Mouse (Mus musculus): Measurements from ENCODE around the gene Dyrk2.

Dyrk2 gene

DNA sequence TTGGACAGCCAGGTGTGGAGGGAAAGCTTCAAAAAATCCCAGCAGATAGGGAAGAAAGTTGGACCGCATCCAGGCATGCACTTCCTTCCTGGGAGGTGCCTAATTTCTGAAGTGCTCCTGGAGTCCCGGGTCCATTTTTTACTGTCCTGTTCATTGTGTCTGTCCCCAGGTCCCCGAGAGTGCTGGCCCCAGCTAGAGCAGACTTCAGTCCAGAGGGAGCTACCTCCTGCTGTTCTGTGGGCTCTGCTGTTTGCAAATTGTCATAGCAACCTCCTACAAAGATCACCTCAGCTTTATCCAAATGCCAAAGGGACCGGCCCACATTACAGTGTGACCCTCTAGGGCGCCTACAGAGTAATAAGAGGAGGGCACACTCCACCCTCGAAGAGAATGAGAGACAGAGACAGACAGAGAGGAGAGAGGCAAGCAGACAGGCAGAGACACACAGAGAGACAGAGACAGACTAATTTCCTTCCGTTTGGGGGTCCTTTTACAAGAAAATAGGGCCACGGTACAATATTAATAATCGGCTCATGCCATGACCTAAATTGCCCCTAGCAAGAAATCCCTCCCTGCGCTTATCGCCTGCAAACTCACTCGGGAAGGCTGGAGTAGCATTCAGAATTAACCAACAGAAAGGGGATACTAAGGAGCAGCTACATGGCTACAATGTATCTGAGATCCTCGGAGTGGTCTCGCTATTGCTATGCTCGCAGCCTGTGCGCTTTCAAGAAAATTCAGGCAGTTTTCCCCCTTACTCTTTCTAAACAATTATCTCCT is at the start of gene Dyrk2:
Gene Dyrk2, minus strand, starts transcription at position 9 of the 780 bp plus-strand sequence.
- in situ Hi-C loops (cut with MseI, MboI): no loop called here

DNA sequence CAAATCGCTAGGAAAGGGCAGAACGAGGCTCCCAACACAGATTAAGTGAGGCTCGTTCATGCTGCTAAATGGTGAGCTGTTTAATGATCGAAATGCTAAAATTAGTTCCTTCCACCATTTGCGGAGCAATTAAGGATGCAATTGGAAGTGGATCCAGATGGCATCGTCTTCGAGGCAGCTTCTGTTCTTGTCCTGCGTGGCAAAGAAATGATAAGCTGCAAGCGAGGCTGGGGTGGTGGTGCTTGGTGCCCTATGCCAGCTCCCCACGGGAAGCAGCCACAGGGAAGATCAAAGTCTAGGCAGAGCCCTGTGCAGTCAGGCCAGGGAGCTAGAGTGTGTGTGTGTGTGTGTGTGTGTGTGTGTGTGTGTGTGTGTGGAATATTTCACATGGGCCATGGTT is 32.6 kb upstream of the Dyrk2 start:
- in situ Hi-C loops (cut with MseI, MboI): no loop called here

DNA sequence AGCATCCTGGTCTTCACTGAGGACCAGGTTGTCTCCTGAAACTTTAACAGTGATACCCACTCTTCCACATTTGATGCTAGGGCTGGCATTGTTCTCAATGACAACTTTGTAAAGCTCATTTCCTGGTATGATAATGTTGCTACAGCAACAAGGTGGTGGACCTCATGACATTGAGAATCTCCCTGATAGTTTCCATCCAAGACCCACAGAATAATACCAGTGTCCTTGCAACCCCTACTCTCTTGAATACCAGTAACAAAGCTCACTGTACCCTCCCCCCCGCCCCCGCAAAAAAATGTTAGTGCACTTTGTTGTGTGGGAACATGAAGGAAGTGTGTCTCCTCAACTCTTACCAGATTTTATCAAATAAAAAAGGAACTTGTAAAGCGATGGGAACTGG is 23.6 kb upstream of the Dyrk2 start:
- in situ Hi-C loops (cut with MseI, MboI): no loop called here

DNA sequence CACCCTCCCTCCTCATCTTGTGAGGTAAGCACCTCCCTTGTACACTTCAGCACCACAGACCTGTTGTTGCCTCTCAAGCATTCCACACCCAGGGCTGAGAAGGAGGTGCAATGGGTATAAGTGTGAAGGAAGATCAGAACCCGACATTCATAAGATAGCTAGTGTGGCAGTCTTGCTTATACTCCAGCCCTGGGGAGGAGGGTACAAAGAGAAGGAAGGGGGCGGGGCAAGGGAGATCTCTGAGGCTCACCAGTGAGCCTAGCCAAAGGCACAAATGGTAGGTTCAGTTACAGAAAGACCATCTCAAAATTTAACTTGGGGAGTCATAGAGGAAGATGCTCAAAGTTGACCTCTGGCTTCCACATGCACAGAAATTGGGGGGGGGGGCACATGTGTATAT is 14.1 kb upstream of the Dyrk2 start:
- in situ Hi-C loops (cut with MseI, MboI): no loop called here

- in situ Hi-C loops (cut with MseI, MboI): no loop called here
Measured at GRCm38 (mm10) chr10:118883317-118883716, 13.3 kb upstream of the Dyrk2 start.

DNA sequence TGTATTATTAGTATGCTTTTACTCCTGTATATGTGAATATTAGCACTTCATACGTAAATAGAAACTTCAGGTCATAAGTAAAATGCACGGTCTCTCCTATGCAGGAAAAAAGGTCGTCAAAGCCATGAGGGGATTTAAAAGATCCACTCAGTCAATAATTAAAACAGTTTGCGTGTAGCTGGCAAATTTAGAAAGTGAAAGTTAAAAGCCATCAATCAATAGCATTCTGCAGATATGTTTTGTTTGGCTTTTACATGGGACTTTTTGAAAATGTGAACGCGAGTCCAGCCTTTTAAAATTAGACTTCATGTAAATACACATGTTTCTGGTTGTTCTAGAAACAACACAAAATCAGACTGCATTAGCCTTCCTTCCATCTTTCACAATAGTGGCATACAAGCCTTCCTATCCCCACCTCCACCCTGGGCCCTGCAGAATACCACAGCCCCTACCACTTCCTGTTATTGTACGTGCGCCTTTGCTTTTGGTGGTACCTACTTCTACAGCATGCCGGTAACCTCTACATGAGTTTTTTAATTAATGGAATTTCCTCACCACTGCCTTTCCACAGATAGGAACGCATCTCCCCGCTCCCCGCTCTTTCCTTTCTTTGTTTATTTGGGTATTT is 12.4 kb upstream of the Dyrk2 start:
- in situ Hi-C loops (cut with MseI, MboI): no loop called here

- in situ Hi-C loops (cut with MseI, MboI): no loop called here
Measured at GRCm38 (mm10) chr10:118880776-118881175, 10.8 kb upstream of the Dyrk2 start.

- in situ Hi-C loops (cut with MseI, MboI): no loop called here
Measured at GRCm38 (mm10) chr10:118872196-118872595, 2.2 kb upstream of the Dyrk2 start.

DNA sequence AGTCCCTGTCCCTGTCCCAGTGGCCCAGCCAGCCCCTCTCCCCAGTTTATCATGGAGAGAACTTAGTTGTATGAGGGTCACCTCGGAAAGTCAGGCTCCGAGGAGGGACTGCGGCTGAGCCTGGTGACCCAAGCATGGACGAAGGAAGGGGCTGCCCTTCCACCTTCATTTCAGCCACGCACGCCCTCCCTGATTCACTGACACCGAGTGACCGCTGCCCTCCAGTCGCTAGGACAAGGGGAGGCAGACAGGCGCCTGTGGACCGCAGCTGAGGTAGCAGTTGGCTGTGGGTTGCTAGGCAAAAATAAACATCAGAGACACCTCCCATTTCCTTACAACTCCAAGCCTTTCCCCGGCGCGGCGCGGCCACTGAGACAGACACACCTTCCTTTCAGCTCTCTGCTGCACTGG is 413 bp downstream of the Dyrk2 start:
- in situ Hi-C loops (cut with MseI, MboI): no loop called here

- in situ Hi-C loops (cut with MseI, MboI): no loop called here
Measured at GRCm38 (mm10) chr10:118868601-118869590, 1.1 kb downstream of the Dyrk2 start.

- in situ Hi-C loops (cut with MseI, MboI): no loop called here
Measured at GRCm38 (mm10) chr10:118867896-118868600, 2.0 kb downstream of the Dyrk2 start.

- in situ Hi-C loops (cut with MseI, MboI): no loop called here
Measured at GRCm38 (mm10) chr10:118867304-118867895, 2.6 kb downstream of the Dyrk2 start.

GRCm38 (mm10) chr10:118864976-118865375 is 5.0 kb downstream of the Dyrk2 start:
- in situ Hi-C loops (cut with MseI, MboI): no loop called here

- in situ Hi-C loops (cut with MseI, MboI): no loop called here
Measured at GRCm38 (mm10) chr10:118863611-118864010, 6.4 kb downstream of the Dyrk2 start.

DNA sequence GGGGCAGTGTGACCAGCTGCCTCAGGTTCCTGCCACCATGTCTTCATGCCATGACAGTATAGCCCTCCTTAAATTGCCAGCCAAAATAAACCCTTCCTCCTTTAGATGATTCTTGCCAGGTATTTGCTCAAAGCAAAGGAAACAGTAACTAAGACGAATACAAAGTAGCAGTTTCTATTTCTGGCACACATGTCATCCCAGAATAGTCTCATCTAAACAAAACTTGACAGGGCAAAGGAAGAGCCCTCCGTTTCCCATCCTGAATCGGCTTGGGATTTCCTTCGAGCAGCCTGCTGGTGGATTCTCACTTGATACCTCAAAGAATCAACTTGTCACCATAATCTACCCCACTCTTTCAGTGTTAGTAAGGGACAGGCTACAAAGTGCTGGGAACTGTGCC is 7.8 kb downstream of the Dyrk2 start:
- in situ Hi-C loops (cut with MseI, MboI): no loop called here

DNA sequence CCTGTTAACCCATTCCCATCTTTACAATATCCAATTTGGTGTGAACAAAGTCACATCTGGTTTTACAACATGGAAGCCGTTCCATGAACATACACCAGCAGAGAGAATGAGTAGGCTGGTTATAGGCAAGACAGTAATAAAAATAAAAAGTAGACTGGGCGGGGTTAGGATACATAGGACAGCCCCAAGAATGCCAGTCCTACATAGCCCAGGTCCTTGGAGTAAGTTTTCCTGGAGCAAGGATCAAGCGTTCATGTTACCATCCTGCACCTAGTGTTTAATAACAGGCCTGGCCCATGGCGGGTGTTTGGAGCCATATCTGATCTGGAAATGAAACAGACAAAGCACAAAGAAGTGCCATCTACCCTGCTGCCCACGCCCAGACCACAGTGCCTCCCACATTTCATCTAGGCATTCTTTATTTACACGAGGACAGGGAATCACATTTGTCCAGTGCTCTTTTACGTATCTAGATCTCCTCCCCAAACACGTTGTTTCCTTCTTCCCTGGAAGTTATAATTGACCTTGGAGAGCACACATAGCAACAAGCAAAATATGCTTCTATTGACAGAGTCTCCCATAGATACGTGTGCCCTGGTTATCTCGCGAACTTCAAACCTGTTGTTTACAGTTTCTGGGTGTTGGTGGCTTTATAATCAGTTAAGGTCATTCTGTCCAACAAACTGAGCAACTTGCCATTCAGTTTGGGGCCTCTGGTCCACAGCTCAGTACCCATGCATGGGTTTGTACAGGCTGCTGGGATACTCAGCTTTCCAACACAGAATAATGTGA is 8.6 kb downstream of the Dyrk2 start:
- in situ Hi-C loops (cut with MseI, MboI): no loop called here

- in situ Hi-C loops (cut with MseI, MboI): no loop called here
Measured at GRCm38 (mm10) chr10:118859655-118860054, 10.4 kb downstream of the Dyrk2 start.

DNA sequence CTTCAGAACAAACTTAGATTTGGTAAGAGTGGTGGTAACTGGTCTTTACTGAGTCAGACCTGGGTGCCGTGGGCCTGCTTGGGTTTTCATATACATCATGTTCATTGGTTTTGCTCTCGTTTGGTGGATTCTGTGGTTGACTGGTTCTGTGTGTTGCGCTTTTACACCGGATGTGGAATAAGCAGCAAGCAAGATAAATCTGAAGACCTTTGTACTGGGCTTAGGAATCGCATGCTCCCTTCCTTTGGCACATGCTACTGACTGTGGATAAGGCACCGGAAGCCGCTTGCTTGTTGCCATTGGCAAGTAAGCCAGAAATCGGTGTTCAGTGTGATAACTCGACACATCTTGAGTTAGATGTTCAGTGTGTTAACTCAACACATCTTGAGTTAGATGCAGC is 15.4 kb downstream of the Dyrk2 start:
- in situ Hi-C loops (cut with MseI, MboI): no loop called here

DNA sequence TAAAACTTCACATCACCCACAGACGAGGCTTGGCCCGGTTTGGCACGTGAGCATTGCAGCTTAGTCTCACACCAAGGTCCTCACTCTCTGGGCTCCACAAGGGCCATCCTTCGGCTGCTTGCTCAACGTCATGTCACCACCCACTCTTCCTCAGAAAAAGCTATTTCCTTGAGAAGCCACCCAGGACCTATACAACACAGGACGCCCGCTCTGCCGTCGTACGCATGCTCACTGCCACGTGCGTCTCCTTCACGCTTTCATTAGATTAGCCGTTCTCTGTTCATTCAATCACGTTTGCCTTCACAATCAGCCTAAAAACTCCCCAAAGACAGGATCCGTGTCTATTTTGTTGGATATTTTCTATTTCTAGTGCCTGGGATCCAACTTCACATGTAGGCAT is 17.5 kb downstream of the Dyrk2 start:
- in situ Hi-C loops (cut with MseI, MboI): no loop called here

- in situ Hi-C loops (cut with MseI, MboI): no loop called here
Measured at GRCm38 (mm10) chr10:118848501-118848900, 21.5 kb downstream of the Dyrk2 start.

Data from mouse trophoblast stem cell (cell line).